Comparison of ENCODE assay signal across 12 mouse cellular contexts in the genomic region with DNA sequence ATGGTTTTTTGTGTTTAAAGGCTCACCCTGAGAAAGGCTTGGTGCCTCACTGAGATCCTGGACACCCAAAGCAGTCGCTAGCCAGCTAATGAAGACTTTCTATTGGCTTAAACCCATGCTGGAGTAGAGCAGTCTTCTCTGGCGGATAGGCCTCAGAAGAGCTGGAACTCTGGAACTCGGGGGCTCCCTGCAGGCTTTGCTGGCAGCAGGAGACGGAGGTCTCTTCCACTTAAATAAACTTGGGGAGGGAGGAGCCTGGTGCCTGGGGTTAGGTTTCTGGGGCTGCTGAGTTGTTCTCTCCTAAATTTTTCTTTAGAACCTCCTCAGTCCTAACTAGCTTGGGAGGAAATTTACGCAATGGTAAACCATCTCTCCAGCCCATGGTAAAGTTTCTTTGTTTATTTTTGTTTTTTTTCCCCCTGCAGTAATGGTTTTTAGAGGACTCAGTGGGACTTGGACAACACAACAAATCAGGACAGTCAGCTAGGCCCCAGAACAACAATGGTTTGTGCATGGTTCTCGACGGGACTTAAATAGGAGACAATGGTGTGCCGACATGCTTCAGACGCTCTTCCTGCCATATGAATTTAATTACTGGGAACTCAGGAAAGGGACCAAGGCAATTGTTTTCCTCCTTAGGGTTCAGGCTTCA. TPM values are rescaled to one million over a fixed set of nuclear protein-coding genes. Genes with fewer than 3 reads are reported as not detected.
DNase-seq lines count a peak whose midpoint lies in the region; ATAC-seq lines count a peak whose summit lies in the region.
"Had no signal": no experiment of that assay in that cellular context is flagged by ENCODE, and none has a peak within 500 bp of the region (broad histone marks: within the 10 kb centered on the region; RNA-seq: fewer than 3 reads in every experiment).

No protein-coding gene starts in this region.

- no peak for DNase-seq in kidney, postnatal 10 days
- DNase-seq in embryonic facial prominence, embryonic 14.5 days (ENCODE audit: low spot score), result no peak
- no peak for DNase-seq in frontal cortex, adult 2 months (ENCODE audit: extremely low spot score in 1 of 2, low spot score in 1 of 2)
- DNase-seq in cerebellum, adult 8-10 months, result no peak
- DNase-seq in adrenal gland, adult 2 months, result no peak
- DNase-seq: cerebellum, adult 18-20 months; gastrocnemius, postnatal 36 days had no signal

- no peak overlapping the region for H3K4me3 ChIP-seq in kidney, embryonic 14.5 days (ENCODE audit: low read length)
- H3K4me3 ChIP-seq in embryonic facial prominence, embryonic 14.5 days (ENCODE audit: low read depth, low read length), result no peak overlapping the region
- no peak overlapping the region for H3K4me3 ChIP-seq in intestine, embryonic 15.5 days (replicated peaks)
- H3K4me3 ChIP-seq in neural tube, embryonic 14.5 days (ENCODE audit: low read depth, low read length), result no peak overlapping the region

- ATAC-seq in kidney, embryonic 14.5 days (ENCODE audit: low FRiP score, low TSS enrichment), result no peak
- ATAC-seq in embryonic facial prominence, embryonic 14.5 days (ENCODE audit: low read depth), result peak; percentile 26
- 0 out of 2 replicates have a peak, but pooled peaks have one; percentile 11 for ATAC-seq in intestine, embryonic 15.5 days
- ATAC-seq in neural tube, embryonic 14.5 days (ENCODE audit: low read depth), result no peak
- ATAC-seq: Patski had no signal

- peak overlapping the region; percentile 87 for H3K27ac ChIP-seq in kidney, embryonic 14.5 days (ENCODE audit: low read depth, low read length)
- H3K27ac ChIP-seq in embryonic facial prominence, embryonic 14.5 days (replicated peaks; ENCODE audit: low read depth, low read length), result peak overlapping the region; percentile 95
- H3K27ac ChIP-seq in intestine, embryonic 15.5 days, result peak overlapping the region; percentile 77
- H3K27ac ChIP-seq in neural tube, embryonic 14.5 days (ENCODE audit: low read depth, low read length), result peak overlapping the region; percentile 64

- H3K9me3 ChIP-seq in kidney, embryonic 14.5 days (ENCODE audit: control insufficient read depth, low read length), result no peaks in the 10 kb centered on the region
- H3K9me3 ChIP-seq in embryonic facial prominence, embryonic 14.5 days (ENCODE audit: control insufficient read depth, low read length), result 0 out of 2 replicates have a peak, but pooled peaks cover 3% of the 10 kb centered on the region
- H3K9me3 ChIP-seq in intestine, embryonic 15.5 days, result no peaks in the 10 kb centered on the region
- no peaks in the 10 kb centered on the region for H3K9me3 ChIP-seq in neural tube, embryonic 14.5 days (ENCODE audit: control insufficient read depth, low read length)

- H3K36me3 ChIP-seq in kidney, embryonic 14.5 days (ENCODE audit: control insufficient read depth, insufficient read depth, low read length), result no peaks in the 10 kb centered on the region
- no peaks in the 10 kb centered on the region for H3K36me3 ChIP-seq in embryonic facial prominence, embryonic 14.5 days (ENCODE audit: control insufficient read depth, insufficient read depth, low read length)
- no peaks in the 10 kb centered on the region for H3K36me3 ChIP-seq in intestine, embryonic 15.5 days
- H3K36me3 ChIP-seq in neural tube, embryonic 14.5 days (ENCODE audit: control insufficient read depth, insufficient read depth, low read length), result no peaks in the 10 kb centered on the region

- H3K9ac ChIP-seq in kidney, embryonic 14.5 days (ENCODE audit: low read depth, low read length), result no peak overlapping the region; the same call in 1 of the 2 replicates
- H3K9ac ChIP-seq in embryonic facial prominence, embryonic 14.5 days (ENCODE audit: low read depth, low read length), result peak overlapping the region; percentile 0; the same call in 1 of the 2 replicates
- 0 out of 2 replicates have a peak overlapping the region, but pooled peaks have one; percentile 11 for H3K9ac ChIP-seq in intestine, embryonic 15.5 days
- H3K9ac ChIP-seq in neural tube, embryonic 14.5 days (replicated peaks; ENCODE audit: low read depth, low read length), result 0 out of 2 replicates have a peak overlapping the region, but pooled peaks have one; percentile 3

- peaks cover 7% of the 10 kb centered on the region; the same call in 1 of the 2 replicates for H3K4me1 ChIP-seq in kidney, embryonic 14.5 days (ENCODE audit: control insufficient read depth, insufficient read depth, low read length)
- peaks cover 15% of the 10 kb centered on the region for H3K4me1 ChIP-seq in embryonic facial prominence, embryonic 14.5 days (ENCODE audit: control insufficient read depth, insufficient read depth, low read length)
- peaks cover 7% of the 10 kb centered on the region for H3K4me1 ChIP-seq in intestine, embryonic 15.5 days (replicated peaks)
- H3K4me1 ChIP-seq in neural tube, embryonic 14.5 days (ENCODE audit: control insufficient read depth, insufficient read depth, low read length), result no peaks in the 10 kb centered on the region

- 41% methylated on average over 9 of the region's 9 CpGs for WGBS in kidney, embryonic 14.5 days
- WGBS in embryonic facial prominence, embryonic 14.5 days, result 26% methylated on average over 9 of the region's 9 CpGs
- WGBS in intestine, embryonic 15.5 days, result 59% methylated on average over 9 of the region's 9 CpGs
- 34% methylated on average over 9 of the region's 9 CpGs for WGBS in neural tube, embryonic 14.5 days

- no peaks in the 10 kb centered on the region for H3K27me3 ChIP-seq in kidney, embryonic 14.5 days (ENCODE audit: control insufficient read depth, insufficient read depth, low read length)
- no peaks in the 10 kb centered on the region for H3K27me3 ChIP-seq in embryonic facial prominence, embryonic 14.5 days (replicated peaks; ENCODE audit: control insufficient read depth, insufficient read depth, low read length)
- H3K27me3 ChIP-seq in intestine, embryonic 15.5 days (replicated peaks), result no peaks in the 10 kb centered on the region
- no peaks in the 10 kb centered on the region for H3K27me3 ChIP-seq in neural tube, embryonic 14.5 days (ENCODE audit: control insufficient read depth, insufficient read depth, low read length)
- H3K27me3 ChIP-seq: Patski had no signal

- H3K4me2 ChIP-seq in kidney, embryonic 14.5 days (replicated peaks; ENCODE audit: low read depth, low read length), result no peak overlapping the region
- no peak overlapping the region for H3K4me2 ChIP-seq in embryonic facial prominence, embryonic 14.5 days (ENCODE audit: low read depth, low read length)
- no peak overlapping the region for H3K4me2 ChIP-seq in intestine, embryonic 15.5 days (replicated peaks)
- H3K4me2 ChIP-seq in neural tube, embryonic 14.5 days (ENCODE audit: low read depth, low read length), result no peak overlapping the region

RNA-seq across cellular contexts. Expression of gene Tex44, which starts 38.2 kb away (rescaled TPM):
- not detected in 2 replicates for polyA plus RNA-seq in kidney, embryonic 14.5 days (2014; fragmentation: Nextera tagmentation; extraction: Ambion mirVana)
- not detected in 2 replicates for polyA plus RNA-seq in embryonic facial prominence, embryonic 14.5 days (2014; fragmentation: Nextera tagmentation; extraction: Ambion mirVana)
- not detected in 2 replicates for polyA plus RNA-seq in intestine, embryonic 15.5 days (2015; fragmentation: Nextera tagmentation; extraction: Ambion mirVana)
- not detected in 2 replicates for polyA plus RNA-seq in neural tube, embryonic 14.5 days (2014; fragmentation: Nextera tagmentation; extraction: Ambion mirVana)
- polyA plus RNA-seq in frontal cortex, adult 2 months (2012; rRNA removed), result not detected in 2 replicates
- not detected for total RNA-seq in adrenal gland, adult 2 months (2021)
- polyA plus RNA-seq in adrenal gland, adult 2 months (2012; rRNA removed), result not detected in 2 replicates
- total RNA-seq: gastrocnemius, postnatal 36 days; liver, adult 2 months had no signal
- polyA plus RNA-seq: liver, adult 2 months; Patski had no signal

RNA-seq across cellular contexts. Expression of gene Nmur1, which starts 38.3 kb away (rescaled TPM):
- not detected in 2 replicates for polyA plus RNA-seq in kidney, embryonic 14.5 days (2014; fragmentation: Nextera tagmentation; extraction: Ambion mirVana)
- polyA plus RNA-seq in embryonic facial prominence, embryonic 14.5 days (2014; fragmentation: Nextera tagmentation; extraction: Ambion mirVana), result not detected in 2 replicates
- polyA plus RNA-seq in intestine, embryonic 15.5 days (2015; fragmentation: Nextera tagmentation; extraction: Ambion mirVana), result 0.27 and 0.36 TPM in 2 replicates
- polyA plus RNA-seq in neural tube, embryonic 14.5 days (2014; fragmentation: Nextera tagmentation; extraction: Ambion mirVana), result not detected in 2 replicates
- polyA plus RNA-seq in frontal cortex, adult 2 months (2012; rRNA removed), result 0.38 and 0.54 TPM in 2 replicates
- total RNA-seq in adrenal gland, adult 2 months (2021), result not detected
- 0.17 and 0.18 TPM in 2 replicates for polyA plus RNA-seq in adrenal gland, adult 2 months (2012; rRNA removed)
- total RNA-seq: gastrocnemius, postnatal 36 days; liver, adult 2 months had no signal
- polyA plus RNA-seq: liver, adult 2 months; Patski had no signal

Comparison
In these comparisons a context has a peak if more than half of its experiments do, and no peak if none do; other contexts are left out.
1. ATAC-seq: peak in embryonic facial prominence, embryonic 14.5 days (single experiment) and intestine, embryonic 15.5 days (single experiment); none in kidney, embryonic 14.5 days (single experiment) and neural tube, embryonic 14.5 days (single experiment).
2. Peak in every context shown above with its lines, with median percentiles within 50 percentile points of each other: H3K27ac ChIP-seq.